Mouse (Mus musculus): ENCODE measurements around the gene Rab11a. TPM values are rescaled to one million over a fixed set of nuclear protein-coding genes. Genes with fewer than 3 reads are reported as not detected.
"Not testable (repeated sequence)": the region's sequence is repeated elsewhere in the genome, so short reads cannot be mapped to it uniquely, and the experiment has no call there.

Gene Rab11a
- polyA plus RNA-seq, 1 experiment from 2014 or later, result 466 TPM

DNA sequence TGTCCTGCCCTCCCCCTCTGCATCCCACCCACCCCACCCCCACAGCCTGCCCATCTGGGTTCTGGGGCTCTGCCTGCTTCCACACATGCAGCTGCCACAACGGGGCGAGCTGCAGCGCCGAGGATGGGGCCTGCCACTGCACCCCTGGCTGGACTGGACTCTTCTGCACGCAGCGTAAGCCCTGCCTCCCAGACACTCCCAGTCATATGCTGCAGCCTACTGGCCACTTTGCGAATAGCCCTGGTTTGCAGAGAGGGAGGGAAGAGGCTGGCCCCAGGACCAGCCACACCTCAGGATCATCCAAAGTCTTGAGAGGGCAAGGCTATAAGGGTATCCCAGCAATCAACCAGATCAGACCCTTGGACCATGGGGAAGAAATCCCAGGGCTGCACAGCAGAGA, 46.4 kb downstream of the Rab11a start:
- Histone ChIP-seq H3K27ac (ENCODE audit: low read depth, low read length) (no peak overlapping the region), H3K36me3 (ENCODE audit: control insufficient read depth, insufficient read depth, low read length) (no peaks in the 10 kb centered on the region; the same call in 1 of the 2 replicates), H3K9ac (ENCODE audit: low read depth, low read length) (no peak overlapping the region), H3K4me1 (ENCODE audit: control insufficient read depth, insufficient read depth, low read depth, low read length) (no peaks in the 10 kb centered on the region), H3K27me3 (replicated peaks; ENCODE audit: control insufficient read depth, insufficient read depth, low read length) (no peaks in the 10 kb centered on the region), H3K4me2 (ENCODE audit: low read length) (no peak overlapping the region), H3K9me3 (ENCODE audit: control insufficient read depth, low read length) (no peaks in the 10 kb centered on the region), H3K4me3 (ENCODE audit: low read length) (no peak overlapping the region)
- WGBS, result 2% methylated on average over 7 of the region's 7 CpGs
- peak; percentile 86 for ATAC-seq

DNA sequence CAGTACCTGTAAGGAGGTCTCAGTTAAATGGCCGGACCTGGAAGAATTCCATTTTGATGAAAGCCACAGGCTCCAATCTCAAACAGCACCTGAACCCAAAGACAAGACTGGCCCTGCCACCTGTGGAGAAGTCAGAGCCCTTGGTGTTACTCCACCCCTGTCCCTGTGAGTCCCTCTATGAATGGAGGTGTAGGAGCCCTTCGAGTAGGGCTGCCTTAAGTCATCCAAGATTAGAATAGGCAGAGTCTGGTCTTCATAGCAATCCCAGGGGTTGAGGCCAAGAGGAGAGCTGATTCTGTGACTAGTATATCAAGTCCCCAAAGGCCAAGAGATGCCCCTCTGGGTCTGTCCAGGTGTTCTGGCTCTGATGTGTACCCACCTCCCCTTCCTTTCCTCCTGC, 46.8 kb downstream of the Rab11a start:
- no peaks in the 10 kb centered on the region; the same call in 1 of the 2 replicates for H3K36me3 ChIP-seq (ENCODE audit: control insufficient read depth, insufficient read depth, low read length)
- H3K27ac ChIP-seq (ENCODE audit: low read depth, low read length), result no peak overlapping the region
- no peak overlapping the region for H3K4me2 ChIP-seq (ENCODE audit: low read length)
- no peaks in the 10 kb centered on the region for H3K9me3 ChIP-seq (ENCODE audit: control insufficient read depth, low read length)
- WGBS, result 91% methylated on average over 2 of the region's 2 CpGs
- no peaks in the 10 kb centered on the region for H3K4me1 ChIP-seq (ENCODE audit: control insufficient read depth, insufficient read depth, low read depth, low read length)
- no peak overlapping the region for H3K4me3 ChIP-seq (ENCODE audit: low read length)
- H3K27me3 ChIP-seq (replicated peaks; ENCODE audit: control insufficient read depth, insufficient read depth, low read length), result no peaks in the 10 kb centered on the region
- peak; percentile 31 for ATAC-seq
- no peak overlapping the region for H3K9ac ChIP-seq (ENCODE audit: low read depth, low read length)

DNA sequence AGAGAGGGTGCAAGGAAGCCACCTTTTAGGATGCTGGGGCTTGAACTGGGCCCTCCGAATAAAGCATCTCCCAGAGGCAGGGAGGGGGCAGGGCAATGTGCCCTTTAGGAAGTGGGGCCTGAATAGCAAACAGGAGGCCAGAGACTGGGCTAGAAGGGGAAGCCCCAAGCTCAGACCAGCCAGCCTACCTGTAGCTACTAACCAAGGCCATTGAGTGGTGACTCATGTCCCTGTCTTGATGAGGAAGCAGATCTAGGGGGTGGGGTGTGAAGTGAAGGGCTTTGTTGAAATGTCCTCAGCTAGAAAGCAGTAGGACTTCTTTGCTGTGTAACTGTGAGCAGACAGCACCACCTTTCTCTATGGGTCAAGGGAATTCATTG, 49.6 kb downstream of the Rab11a start:
- Histone ChIP-seq H3K27me3 (replicated peaks; ENCODE audit: control insufficient read depth, insufficient read depth, low read length) (no peaks in the 10 kb centered on the region), H3K36me3 (ENCODE audit: control insufficient read depth, insufficient read depth, low read length) (no peaks in the 10 kb centered on the region), H3K9me3 (ENCODE audit: control insufficient read depth, low read length) (no peaks in the 10 kb centered on the region), H3K9ac (ENCODE audit: low read depth, low read length) (no peak overlapping the region), H3K4me3 (ENCODE audit: low read length) (no peak overlapping the region), H3K4me1 (ENCODE audit: control insufficient read depth, insufficient read depth, low read depth, low read length) (no peaks in the 10 kb centered on the region), H3K4me2 (ENCODE audit: low read length) (no peak overlapping the region), H3K27ac (ENCODE audit: low read depth, low read length) (no peak overlapping the region)
- no peak for ATAC-seq
- 65% methylated on average over 1 of the region's 1 CpGs for WGBS

DNA sequence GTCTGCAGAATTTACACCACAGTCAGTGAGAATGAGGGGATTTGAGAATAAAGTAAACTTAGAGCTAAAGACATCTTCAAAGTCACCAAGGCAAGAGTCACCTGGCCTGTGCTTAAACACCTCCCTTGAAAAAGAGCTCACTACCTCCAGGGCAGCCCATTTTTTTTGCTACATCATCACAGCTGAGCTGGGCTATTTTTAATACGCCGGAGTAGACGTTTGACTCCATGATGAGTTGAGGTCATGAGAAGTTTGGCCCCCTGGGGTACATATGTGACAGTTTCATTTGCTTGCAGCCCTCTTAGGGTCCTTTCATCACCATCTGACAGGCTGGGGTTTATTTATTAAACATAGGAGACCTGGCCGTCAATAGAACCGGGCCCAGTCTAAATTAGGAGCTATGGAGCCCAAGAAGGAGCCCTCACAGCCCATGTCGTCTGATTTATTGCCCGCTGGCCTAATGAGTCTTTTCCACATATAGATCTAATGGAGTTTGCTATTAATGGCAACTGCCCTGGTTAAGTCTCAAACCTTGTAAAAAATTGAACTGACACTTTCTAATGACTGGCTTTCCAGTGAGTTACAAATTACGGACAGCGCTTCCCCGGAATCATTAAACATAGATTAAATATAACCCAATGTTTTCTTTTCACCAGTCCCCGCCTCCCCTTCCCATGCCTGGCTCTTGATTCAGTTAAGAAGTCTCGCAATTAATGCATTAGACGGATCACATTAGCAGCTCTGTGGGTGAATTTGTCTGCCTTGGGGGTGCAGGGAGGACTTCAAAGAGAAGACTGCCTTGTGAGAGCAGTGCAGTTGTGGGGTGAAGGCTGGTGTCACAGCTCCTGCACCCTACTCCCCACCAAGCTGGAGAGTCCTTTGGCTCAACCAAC, 50.2 kb downstream of the Rab11a start:
- Histone ChIP-seq H3K27ac (ENCODE audit: low read depth, low read length) (no peak overlapping the region), H3K4me1 (ENCODE audit: control insufficient read depth, insufficient read depth, low read depth, low read length) (no peaks in the 10 kb centered on the region), H3K9me3 (ENCODE audit: control insufficient read depth, low read length) (no peaks in the 10 kb centered on the region), H3K4me3 (ENCODE audit: low read length) (no peak overlapping the region), H3K27me3 (replicated peaks; ENCODE audit: control insufficient read depth, insufficient read depth, low read length) (no peaks in the 10 kb centered on the region), H3K9ac (ENCODE audit: low read depth, low read length) (no peak overlapping the region), H3K4me2 (ENCODE audit: low read length) (no peak overlapping the region), H3K36me3 (ENCODE audit: control insufficient read depth, insufficient read depth, low read length) (no peaks in the 10 kb centered on the region)
- ATAC-seq, result no peak
- WGBS, result 57% methylated on average over 13 of the region's 13 CpGs

DNA sequence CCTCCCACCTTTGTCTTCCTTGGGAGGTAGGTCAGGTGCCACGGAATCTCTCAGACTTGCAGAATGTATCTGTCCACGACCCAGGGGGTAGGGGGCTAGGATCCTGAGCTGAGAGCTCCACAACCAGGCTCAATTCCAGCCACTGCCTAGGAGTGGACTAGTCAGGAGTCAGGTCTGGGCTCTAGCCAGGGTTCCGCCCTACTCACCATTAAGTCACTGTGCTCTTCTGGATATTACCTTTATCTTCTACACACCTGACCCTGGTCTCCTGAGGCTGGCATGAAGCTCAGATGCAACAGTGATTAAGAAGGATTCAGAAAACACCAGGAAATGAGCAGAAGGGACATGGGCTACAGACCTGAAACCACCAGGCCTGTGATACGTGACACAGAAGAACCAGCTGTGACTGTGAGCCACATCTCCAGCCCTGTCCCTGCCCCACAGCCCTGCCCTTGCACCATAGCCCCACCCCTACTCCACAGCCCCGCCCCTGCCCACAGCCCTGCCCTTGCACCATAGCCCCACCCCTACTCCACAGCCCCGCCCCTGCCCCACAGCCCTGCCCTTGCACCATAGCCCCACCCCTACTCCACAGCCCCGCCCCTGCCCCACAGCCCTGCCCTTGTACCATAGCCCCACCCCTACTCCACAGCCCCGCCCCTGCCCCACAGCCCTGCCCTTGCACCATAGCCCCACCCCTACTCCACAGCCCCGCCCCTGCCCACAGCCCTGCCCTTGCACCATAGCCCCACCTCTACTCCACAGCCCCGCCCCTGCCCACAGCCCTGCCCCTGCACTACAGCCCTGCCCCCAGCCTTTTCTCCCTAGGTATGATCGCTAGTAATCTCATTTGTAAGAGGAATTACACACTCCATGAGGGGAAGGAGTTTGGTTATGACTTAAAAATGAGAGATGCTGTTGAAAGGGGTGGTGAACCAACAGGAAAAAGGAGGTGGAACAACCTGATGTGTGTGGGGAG, 65.9 kb downstream of the Rab11a start:
- H3K36me3 ChIP-seq (ENCODE audit: control insufficient read depth, insufficient read depth, low read length); H3K4me3 ChIP-seq (ENCODE audit: low read length); H3K9me3 ChIP-seq (ENCODE audit: control insufficient read depth, low read length); H3K9ac ChIP-seq (ENCODE audit: low read depth, low read length); ATAC-seq; H3K27me3 ChIP-seq (replicated peaks; ENCODE audit: control insufficient read depth, insufficient read depth, low read length); H3K27ac ChIP-seq (ENCODE audit: low read depth, low read length); H3K4me1 ChIP-seq (ENCODE audit: control insufficient read depth, insufficient read depth, low read depth, low read length); H3K4me2 ChIP-seq (ENCODE audit: low read length): not testable (repeated sequence)
- 36% methylated on average over 9 of the region's 11 CpGs for WGBS

DNA sequence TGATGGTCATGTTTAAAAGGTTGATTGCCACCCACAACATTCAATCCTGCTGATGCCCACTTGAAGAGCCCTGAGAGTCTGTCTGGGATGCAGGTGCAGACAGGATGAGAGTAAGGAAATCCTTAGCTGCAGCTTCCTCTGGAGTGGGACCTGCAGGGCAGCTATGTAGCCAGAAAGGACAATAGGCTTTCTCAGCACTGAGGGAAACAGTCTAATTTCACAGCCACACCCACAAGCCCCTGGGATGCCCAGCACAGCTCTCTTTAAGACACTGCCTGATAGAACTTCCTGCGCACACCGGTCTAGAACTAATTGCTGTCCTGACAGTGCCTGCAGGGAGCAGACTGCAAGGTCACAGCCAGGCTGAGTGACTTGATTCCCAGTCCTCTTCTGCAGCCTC, 69.6 kb downstream of the Rab11a start:
- Histone ChIP-seq H3K4me2 (ENCODE audit: low read length) (no peak overlapping the region), H3K9me3 (ENCODE audit: control insufficient read depth, low read length) (no peaks in the 10 kb centered on the region), H3K4me3 (ENCODE audit: low read length) (no peak overlapping the region), H3K9ac (ENCODE audit: low read depth, low read length) (0 out of 2 replicates have a peak overlapping the region, but pooled peaks have one; percentile 3), H3K4me1 (ENCODE audit: control insufficient read depth, insufficient read depth, low read depth, low read length) (peaks cover 11% of the 10 kb centered on the region; the same call in 1 of the 2 replicates), H3K27ac (ENCODE audit: low read depth, low read length) (no peak overlapping the region), H3K36me3 (ENCODE audit: control insufficient read depth, insufficient read depth, low read length) (no peaks in the 10 kb centered on the region), H3K27me3 (replicated peaks; ENCODE audit: control insufficient read depth, insufficient read depth, low read length) (no peaks in the 10 kb centered on the region)
- WGBS, result 30% methylated on average over 2 of the region's 2 CpGs
- ATAC-seq, result no peak

DNA sequence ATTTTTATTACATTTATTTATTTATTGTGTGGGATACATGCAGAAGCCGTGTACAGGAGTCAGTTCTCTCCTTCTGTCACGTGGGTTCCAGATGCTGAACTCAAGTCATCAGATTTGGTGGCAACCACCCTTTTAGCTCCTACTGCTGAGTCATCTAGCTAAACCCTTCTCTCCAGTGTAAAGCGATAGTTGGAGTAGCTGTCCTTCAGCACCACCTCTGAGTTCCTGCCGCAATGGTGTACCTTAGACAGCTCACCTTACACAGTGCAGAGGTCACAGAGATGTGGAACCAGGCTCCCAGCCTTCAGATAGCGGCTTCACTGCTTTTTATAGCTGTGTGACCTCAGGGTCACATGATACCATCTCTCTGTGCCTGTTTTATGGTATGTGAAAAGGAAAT, 70.0 kb downstream of the Rab11a start:
- Histone ChIP-seq H3K27ac (ENCODE audit: low read depth, low read length) (no peak overlapping the region), H3K4me3 (ENCODE audit: low read length) (no peak overlapping the region), H3K36me3 (ENCODE audit: control insufficient read depth, insufficient read depth, low read length) (no peaks in the 10 kb centered on the region), H3K9ac (ENCODE audit: low read depth, low read length) (no peak overlapping the region), H3K4me2 (ENCODE audit: low read length) (no peak overlapping the region), H3K27me3 (replicated peaks; ENCODE audit: control insufficient read depth, insufficient read depth, low read length) (no peaks in the 10 kb centered on the region), H3K9me3 (ENCODE audit: control insufficient read depth, low read length) (no peaks in the 10 kb centered on the region), H3K4me1 (ENCODE audit: control insufficient read depth, insufficient read depth, low read depth, low read length) (peaks cover 11% of the 10 kb centered on the region; the same call in 1 of the 2 replicates)
- ATAC-seq, result no peak
- 16% methylated on average over 5 of the region's 5 CpGs for WGBS

DNA sequence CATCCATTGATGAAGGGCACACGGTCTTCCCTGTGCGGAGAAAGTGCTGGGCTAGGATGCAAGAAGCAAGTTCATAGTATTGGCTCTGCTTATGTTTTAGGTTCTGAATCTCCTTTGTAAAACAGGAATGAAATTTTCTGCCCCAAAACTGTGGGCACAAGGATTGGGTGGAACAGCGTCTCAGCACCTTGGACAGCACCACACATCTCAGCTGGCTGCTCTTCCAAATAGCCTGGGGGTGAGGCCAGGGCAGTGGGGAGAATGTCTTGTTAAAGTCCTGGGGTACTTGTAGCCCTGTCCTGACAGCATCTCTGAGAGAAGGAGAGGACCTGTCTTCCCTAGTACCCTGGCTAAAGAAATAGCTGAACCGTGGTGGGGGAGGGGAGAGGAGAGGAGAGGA, 71.0 kb downstream of the Rab11a start:
- Histone ChIP-seq H3K27ac (ENCODE audit: low read depth, low read length) (no peak overlapping the region), H3K4me1 (ENCODE audit: control insufficient read depth, insufficient read depth, low read depth, low read length) (peaks cover 11% of the 10 kb centered on the region; the same call in 1 of the 2 replicates), H3K9ac (ENCODE audit: low read depth, low read length) (no peak overlapping the region), H3K9me3 (ENCODE audit: control insufficient read depth, low read length) (no peaks in the 10 kb centered on the region), H3K36me3 (ENCODE audit: control insufficient read depth, insufficient read depth, low read length) (no peaks in the 10 kb centered on the region), H3K4me3 (ENCODE audit: low read length) (no peak overlapping the region), H3K27me3 (replicated peaks; ENCODE audit: control insufficient read depth, insufficient read depth, low read length) (no peaks in the 10 kb centered on the region), H3K4me2 (ENCODE audit: low read length) (no peak overlapping the region)
- WGBS, result 38% methylated on average over 4 of the region's 4 CpGs
- ATAC-seq, result no peak
